Mouse (Mus musculus) liver, adult 2 months (tissue): ENCODE results near the gene Odc1. TPM values are rescaled to one million over a fixed set of nuclear protein-coding genes. Genes with fewer than 3 reads are reported as not detected.

Experiments
- DNase-seq: peaks from one replicate; pipeline ENCODE4 v3.0.0-alpha.2; 2011; ENCODE audit warnings: low read depth, low spot score; ENCODE audit errors: extremely low read depth
- H3K27ac ChIP-seq: fragments of 200-500 bp; replicated peaks from 2 replicates; pipeline ENCODE4 v1.5.1; 2012; ENCODE audit warnings: low read depth, mild to moderate bottlenecking, control low read depth, inconsistent platforms, low read length; ENCODE audit not compliant: insufficient read depth
- H3K27me3 ChIP-seq: fragments of 200-500 bp; 2 replicates; pipeline ENCODE4 v1.6.1; 2012; ENCODE audit warnings: mild to moderate bottlenecking, moderate library complexity, low read length, inconsistent platforms; ENCODE audit not compliant: control insufficient read depth, insufficient read depth
- H3K36me3 ChIP-seq: fragments of 200-500 bp; 2 replicates; pipeline ENCODE4 v1.6.1; 2012; ENCODE audit warnings: low read length, inconsistent platforms; ENCODE audit not compliant: control insufficient read depth, insufficient read depth
- H3K4me1 ChIP-seq: fragments of 200-500 bp; 2 replicates; pipeline ENCODE4 v1.6.1; 2011; ENCODE audit warnings: low read length; ENCODE audit not compliant: control insufficient read depth, insufficient read depth
- H3K4me3 ChIP-seq: fragments of 200-500 bp; 2 replicates; pipeline ENCODE4 v1.5.1; 2011; ENCODE audit warnings: low read depth, mild to moderate bottlenecking, control low read depth, low read length, moderate library complexity; ENCODE audit not compliant: insufficient read depth
- H3K79me2 ChIP-seq: fragments of 200-500 bp; 2 replicates; pipeline ENCODE4 v1.6.1; 2012; ENCODE audit warnings: inconsistent platforms, mild to moderate bottlenecking, low read length, moderate library complexity; ENCODE audit not compliant: control insufficient read depth, insufficient read depth
- H3K9ac ChIP-seq: fragments of 200-500 bp; 2 replicates; pipeline ENCODE4 v1.6.1; 2012; ENCODE audit warnings: low read depth, mild to moderate bottlenecking, control low read depth, inconsistent platforms, low read length
- CTCF ChIP-seq: fragments of 200-500 bp; IDR thresholded peaks from 2 replicates; pipeline ENCODE4 v1.5.1; 2011; ENCODE audit warnings: low read depth, low read length, control low read depth
- POLR2A ChIP-seq: fragments of 200-500 bp; IDR thresholded peaks from 2 replicates; pipeline ENCODE4 v1.6.1; 2011; ENCODE audit warnings: low read length, control low read depth; ENCODE audit not compliant: insufficient read depth; ENCODE audit errors: extremely low read depth
- WGBS: fragments of 180-500 bp; shearing (Covaris S2); methylation state at CpG from one replicate; pipeline ENCODE4 v1.1.7; 2018; 5-methylcytosine and 5-hydroxymethylcytosine counted together
- polyA plus RNA-seq: library from polyadenylated mRNA; depleted of rRNA; stranded (reverse); fragments of >200 nt; gene quantifications from 2 replicates; pipeline ENCODE4 v1.2.3, GENCODE M21; 2012
- total RNA-seq: library from RNA; depleted of rRNA; stranded (reverse); fragments of >200 nt; gene quantifications from 2 replicates; pipeline ENCODE4 v1.2.3, GENCODE M21; 2014

Gene Odc1
- total and polyA plus RNA-seq, 2 experiments, result 40.9 to 114 TPM

DNA sequence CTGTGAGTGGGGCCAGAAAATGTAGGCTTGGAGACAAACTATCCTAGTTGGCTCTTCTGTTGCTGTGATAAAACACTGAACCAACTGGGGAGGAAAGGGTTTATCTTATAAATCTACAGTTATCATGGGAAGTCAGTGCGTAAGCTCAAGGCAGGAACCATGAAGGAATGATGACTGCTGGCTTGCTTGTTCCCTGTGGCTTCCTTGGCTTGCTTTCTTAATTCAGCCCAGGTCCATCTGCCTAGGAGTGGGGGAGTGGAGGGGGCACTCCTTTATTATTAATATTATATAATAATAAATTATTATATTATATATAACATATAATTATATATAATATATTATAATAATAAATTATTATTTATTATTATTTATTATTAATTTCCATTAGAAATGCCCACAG lies 17.8 kb downstream of the Odc1 start:
- WGBS, result 84% methylated on average over 1 of the region's 1 CpGs
- Histone ChIP-seq H3K27ac (no peak overlapping the region), H3K79me2 (no peaks in the 10 kb centered on the region), H3K36me3 (no peaks in the 10 kb centered on the region), H3K9ac (no peak overlapping the region), H3K27me3 (no peaks in the 10 kb centered on the region), H3K4me3 (no peak overlapping the region), H3K4me1 (no peaks in the 10 kb centered on the region)
- TF ChIP-seq CTCF (no peak), POLR2A (no peak)
- no peak for DNase-seq

DNA sequence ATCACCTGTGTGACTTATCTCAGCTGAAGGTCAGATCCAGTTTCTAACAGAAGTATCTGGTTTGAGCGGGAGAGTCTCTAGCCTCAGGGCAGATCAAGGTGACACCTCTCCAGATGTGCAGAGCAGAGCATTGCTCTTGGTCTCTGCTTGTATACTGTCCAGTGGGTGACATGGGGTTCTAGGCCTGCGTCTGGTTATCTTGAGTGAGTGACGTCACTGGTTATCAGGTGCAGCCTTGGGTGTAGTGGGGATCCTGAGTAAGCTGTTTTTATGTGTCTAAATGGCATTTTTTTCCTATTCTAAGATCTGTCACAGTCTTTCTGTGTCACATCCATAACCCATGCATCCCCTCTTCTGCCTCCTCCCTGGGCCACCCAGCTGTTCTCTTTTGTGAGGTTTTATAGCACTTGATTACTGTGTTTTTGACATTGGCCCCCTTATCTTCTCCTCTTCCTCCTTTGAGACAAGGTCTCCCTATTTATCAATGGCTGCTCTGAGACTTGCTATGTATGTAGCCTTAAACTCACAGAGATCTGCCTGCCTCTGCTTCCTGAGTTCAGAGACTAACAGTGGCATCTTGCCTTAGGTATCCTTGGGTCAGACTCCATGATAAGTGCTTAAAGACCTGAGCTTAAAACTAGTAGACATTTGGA lies 20.9 kb downstream of the Odc1 start:
- Histone ChIP-seq H3K4me3 (no peak overlapping the region), H3K27me3 (no peaks in the 10 kb centered on the region), H3K36me3 (no peaks in the 10 kb centered on the region), H3K9ac (no peak overlapping the region), H3K27ac (no peak overlapping the region), H3K4me1 (no peaks in the 10 kb centered on the region), H3K79me2 (no peaks in the 10 kb centered on the region)
- DNase-seq, result no peak
- TF ChIP-seq CTCF (no peak), POLR2A (no peak)
- 92% methylated on average over 3 of the region's 3 CpGs for WGBS

DNA sequence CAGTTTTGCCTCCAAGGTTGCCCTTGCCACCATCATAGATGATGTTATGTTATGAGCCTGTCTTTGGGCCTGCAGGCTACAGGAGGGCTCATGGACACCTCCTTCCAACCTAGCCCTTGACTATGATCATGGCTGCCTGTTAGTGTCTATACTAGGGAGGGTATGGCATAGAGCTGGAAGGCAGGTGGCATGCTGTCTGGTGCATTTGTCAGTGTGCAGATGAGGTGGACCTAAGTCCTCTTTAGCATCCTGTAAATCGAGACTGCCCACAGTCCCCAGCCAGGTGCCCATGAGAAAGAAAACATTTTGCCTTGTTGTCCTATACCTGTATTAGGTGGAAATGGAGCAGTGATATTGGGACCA lies 21.4 kb downstream of the Odc1 start:
- Histone ChIP-seq H3K4me3 (no peak overlapping the region), H3K27ac (no peak overlapping the region), H3K4me1 (no peaks in the 10 kb centered on the region), H3K27me3 (no peaks in the 10 kb centered on the region), H3K79me2 (no peaks in the 10 kb centered on the region), H3K9ac (no peak overlapping the region), H3K36me3 (no peaks in the 10 kb centered on the region)
- 84% methylated on average over 1 of the region's 1 CpGs for WGBS
- TF ChIP-seq POLR2A (no peak), CTCF (no peak)
- no peak for DNase-seq

DNA sequence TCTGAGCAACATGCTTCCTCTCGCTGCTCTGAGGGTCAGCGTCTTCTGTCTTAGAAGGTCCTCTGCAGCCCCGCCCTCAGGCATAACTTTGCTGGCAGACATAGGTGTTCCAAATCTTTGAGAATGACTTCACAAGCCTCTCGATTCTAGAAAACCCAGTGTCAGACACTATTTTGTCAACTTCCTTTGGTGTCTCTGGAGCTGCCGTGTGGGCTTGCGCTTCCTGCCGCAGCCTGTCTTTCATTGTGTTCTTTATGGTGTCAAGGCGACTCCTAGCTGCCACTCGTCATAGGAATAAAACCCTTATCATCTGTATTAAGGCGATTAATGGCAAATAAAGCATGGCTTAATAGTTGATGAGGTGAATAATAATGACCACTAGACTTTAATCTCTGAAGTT lies 24.0 kb downstream of the Odc1 start:
- DNase-seq, result no peak
- Histone ChIP-seq H3K36me3 (no peaks in the 10 kb centered on the region), H3K27me3 (no peaks in the 10 kb centered on the region), H3K4me3 (no peak overlapping the region), H3K4me1 (no peaks in the 10 kb centered on the region), H3K27ac (no peak overlapping the region), H3K79me2 (no peaks in the 10 kb centered on the region), H3K9ac (no peak overlapping the region)
- 82% methylated on average over 10 of the region's 10 CpGs for WGBS
- TF ChIP-seq POLR2A, result no peak
- no peak for TF ChIP-seq CTCF

DNA sequence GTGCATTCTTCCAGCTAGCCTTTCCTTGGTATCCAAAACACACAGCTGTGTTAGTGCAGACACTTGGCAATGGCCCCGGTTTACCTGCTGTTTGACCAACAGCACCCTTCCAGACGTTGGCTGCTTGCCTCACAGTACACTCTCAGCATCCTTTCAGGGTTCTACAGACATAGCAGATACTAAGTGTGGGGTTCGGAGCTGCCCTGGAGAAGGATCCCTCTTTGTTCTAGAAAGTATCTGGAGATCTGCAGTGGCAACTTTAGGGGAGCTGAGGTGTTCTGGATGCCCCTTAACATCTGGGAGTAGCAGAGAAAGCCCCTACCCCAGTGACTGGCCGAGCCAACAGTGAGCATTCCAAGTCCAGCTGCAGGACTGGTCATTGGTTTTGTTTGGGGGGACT lies 30.0 kb downstream of the Odc1 start:
- Histone ChIP-seq H3K79me2 (no peaks in the 10 kb centered on the region), H3K36me3 (no peaks in the 10 kb centered on the region), H3K4me1 (peaks cover 3% of the 10 kb centered on the region; the same call in 1 of the 2 replicates), H3K4me3 (no peak overlapping the region), H3K27ac (no peak overlapping the region), H3K9ac (no peak overlapping the region), H3K27me3 (no peaks in the 10 kb centered on the region)
- TF ChIP-seq POLR2A, result no peak
- no peak for TF ChIP-seq CTCF
- DNase-seq, result no peak
- WGBS, result 69% methylated on average over 4 of the region's 4 CpGs

DNA sequence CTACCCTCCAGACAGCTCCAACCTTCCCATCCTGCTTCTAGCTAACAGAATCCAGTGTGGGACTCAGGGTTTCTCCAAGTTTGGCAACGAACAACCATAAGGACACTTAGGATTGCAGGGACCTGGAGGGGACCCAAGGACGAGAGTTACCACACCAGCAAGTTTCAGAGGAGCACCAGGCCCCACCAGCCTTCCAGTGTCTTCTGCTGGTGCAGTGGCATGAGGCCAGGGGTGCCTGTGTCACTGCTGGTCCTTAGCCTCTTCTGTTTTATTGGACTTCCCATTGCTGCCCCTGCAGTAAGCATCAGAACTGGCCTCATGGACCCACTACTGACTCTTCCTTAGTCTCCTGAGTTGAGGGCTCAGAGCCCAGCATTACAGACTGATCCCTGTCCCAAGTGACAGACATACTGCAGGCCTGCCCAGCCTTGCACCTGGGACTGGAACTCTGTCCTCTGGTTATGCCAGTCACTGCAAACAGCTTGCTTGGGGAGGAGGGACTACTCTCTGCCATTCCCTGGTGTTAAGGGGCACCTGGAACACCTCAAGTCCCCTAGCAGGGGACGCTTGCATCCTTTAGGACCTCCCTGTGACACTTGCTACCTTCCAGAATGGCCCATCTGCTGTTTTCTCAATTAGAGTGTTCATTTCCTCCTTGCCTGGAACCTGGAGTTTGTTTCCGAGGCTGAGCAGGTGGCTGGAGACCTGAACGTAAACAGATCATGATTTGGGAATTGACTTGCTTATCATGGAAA lies 30.7 kb downstream of the Odc1 start:
- H3K27ac ChIP-seq, result no peak overlapping the region
- no peak for DNase-seq
- no peaks in the 10 kb centered on the region for H3K27me3 ChIP-seq
- H3K36me3 ChIP-seq, result no peaks in the 10 kb centered on the region
- H3K4me1 ChIP-seq, result peaks cover 3% of the 10 kb centered on the region; the same call in 1 of the 2 replicates
- TF ChIP-seq POLR2A (no peak), CTCF (no peak)
- WGBS, result 69% methylated on average over 5 of the region's 5 CpGs
- H3K4me3 ChIP-seq, result no peak overlapping the region
- no peaks in the 10 kb centered on the region for H3K79me2 ChIP-seq
- H3K9ac ChIP-seq, result no peak overlapping the region
